Mouse (Mus musculus) stomach, embryonic 14.5 days (tissue): ENCODE results near the gene Ccdc102a. TPM values are rescaled to one million over a fixed set of nuclear protein-coding genes. Genes with fewer than 3 reads are reported as not detected.

ENCODE experiments used
- ATAC-seq: fragments of 200-750 bp; cut with Nextera tagmentation; 2 replicates; pipeline ENCODE4 v1.8.0; 2017; ENCODE audit warnings: low read depth, moderate TSS enrichment; ENCODE audit not compliant: insufficient number of reproducible peaks, insufficient read depth, low FRiP score
- H3K27ac ChIP-seq: fragments of 300-500 bp; sonication (generic); 2 replicates; pipeline ENCODE4 v1.5.1; 2014; ENCODE audit warnings: mild to moderate bottlenecking, low read length, moderate library complexity, mixed read lengths
- H3K27me3 ChIP-seq: fragments of 300-500 bp; sonication (generic); 2 replicates; pipeline ENCODE4 v1.6.1; 2014; ENCODE audit warnings: low read length, control low read depth, mixed read lengths; ENCODE audit not compliant: control insufficient read depth, insufficient read depth
- H3K36me3 ChIP-seq: fragments of 300-500 bp; sonication (generic); 2 replicates; pipeline ENCODE4 v1.6.1; 2014; ENCODE audit warnings: mild to moderate bottlenecking, control low read depth, low read length, moderate library complexity, mixed read lengths; ENCODE audit not compliant: control insufficient read depth, insufficient read depth
- H3K4me1 ChIP-seq: fragments of 300-500 bp; sonication (generic); 2 replicates; pipeline ENCODE4 v1.6.1; 2014; ENCODE audit warnings: low read length, control low read depth, mixed read lengths; ENCODE audit not compliant: control insufficient read depth, insufficient read depth
- H3K4me2 ChIP-seq: fragments of 300-500 bp; sonication (generic); replicated peaks from 2 replicates; pipeline ENCODE4 v1.6.1; 2014; ENCODE audit warnings: low read depth, low read length, control low read depth
- H3K4me3 ChIP-seq: fragments of 300-500 bp; sonication (generic); 2 replicates; pipeline ENCODE4 v1.5.1; 2014; ENCODE audit warnings: low read depth, low read length, control low read depth
- H3K9ac ChIP-seq: fragments of 300-500 bp; sonication (generic); replicated peaks from 2 replicates; pipeline ENCODE4 v1.6.1; 2014; ENCODE audit warnings: low read depth, mild to moderate bottlenecking, control low read depth, low read length, moderate library complexity, mixed read lengths
- H3K9me3 ChIP-seq: fragments of 300-500 bp; sonication (generic); 2 replicates; pipeline ENCODE4 v1.6.1; 2016; ENCODE audit warnings: low read depth, low read length, control low read depth; ENCODE audit not compliant: control insufficient read depth
- WGBS: fragments of 180-500 bp; shearing (Covaris S2); extraction: QIAGEN DNeasy Blood & Tissue Kit; methylation state at CpG from one replicate; pipeline ENCODE4 v1.1.7; 2014; 5-methylcytosine and 5-hydroxymethylcytosine counted together
- polyA plus RNA-seq: library from polyadenylated mRNA; unstranded; fragments of >200 nt; fragmentation: Nextera tagmentation; extraction: Ambion mirVana; gene quantifications from 2 replicates; pipeline ENCODE4 v1.2.1, GENCODE M21; 2014

Gene Ccdc102a
- polyA plus RNA-seq, 1 experiment from 2014 or later, result 29.9 TPM

- Histone ChIP-seq H3K27ac (no peak overlapping the region), H3K9ac (no peak overlapping the region), H3K4me1 (peaks cover 28% of the 10 kb centered on the region), H3K27me3 (no peaks in the 10 kb centered on the region), H3K9me3 (no peaks in the 10 kb centered on the region), H3K36me3 (peaks cover 32% of the 10 kb centered on the region), H3K4me2 (no peak overlapping the region), H3K4me3 (no peak overlapping the region)
- no peak for ATAC-seq
- WGBS, result 66% methylated on average over 7 of the region's 7 CpGs
These were observed 48.8 kb downstream of the Ccdc102a start for GRCm38 (mm10) chr8:94869146-94869545.

- WGBS, result 91% methylated on average over 9 of the region's 9 CpGs
- Histone ChIP-seq H3K36me3 (peaks cover 49% of the 10 kb centered on the region), H3K27me3 (no peaks in the 10 kb centered on the region), H3K4me3 (no peak overlapping the region), H3K4me1 (peaks cover 19% of the 10 kb centered on the region), H3K9me3 (no peaks in the 10 kb centered on the region), H3K9ac (no peak overlapping the region), H3K27ac (no peak overlapping the region), H3K4me2 (no peak overlapping the region)
- ATAC-seq, result no peak
These were observed 51.0 kb downstream of the Ccdc102a start for GRCm38 (mm10) chr8:94866921-94867320.

- Histone ChIP-seq H3K9me3 (no peaks in the 10 kb centered on the region), H3K4me2 (no peak overlapping the region), H3K9ac (no peak overlapping the region), H3K36me3 (peaks cover 56% of the 10 kb centered on the region), H3K27me3 (no peaks in the 10 kb centered on the region), H3K27ac (no peak overlapping the region), H3K4me1 (peaks cover 7% of the 10 kb centered on the region), H3K4me3 (no peak overlapping the region)
- WGBS, result 81% methylated on average over 10 of the region's 10 CpGs
- ATAC-seq, result no peak
These were observed 52.6 kb downstream of the Ccdc102a start for GRCm38 (mm10) chr8:94865292-94865691.

- H3K4me3 ChIP-seq, result no peak overlapping the region
- 74% methylated on average over 10 of the region's 10 CpGs for WGBS
- no peaks in the 10 kb centered on the region for H3K9me3 ChIP-seq
- H3K4me2 ChIP-seq, result no peak overlapping the region
- peaks cover 59% of the 10 kb centered on the region for H3K36me3 ChIP-seq
- no peak overlapping the region for H3K27ac ChIP-seq
- ATAC-seq, result no peak
- H3K27me3 ChIP-seq, result no peaks in the 10 kb centered on the region
- no peak overlapping the region for H3K9ac ChIP-seq
- H3K4me1 ChIP-seq, result peaks cover 3% of the 10 kb centered on the region
These were observed 53.8 kb downstream of the Ccdc102a start for GRCm38 (mm10) chr8:94863897-94864673.

GRCm38 (mm10) chr8:94862487-94863220 is 55.2 kb downstream of the Ccdc102a start:
- ATAC-seq, result no peak

GRCm38 (mm10) chr8:94861352-94861910 is 56.5 kb downstream of the Ccdc102a start:
- Histone ChIP-seq H3K27me3 (no peaks in the 10 kb centered on the region), H3K9ac (no peak overlapping the region), H3K4me2 (no peak overlapping the region), H3K4me3 (no peak overlapping the region), H3K9me3 (no peaks in the 10 kb centered on the region), H3K36me3 (peaks cover 50% of the 10 kb centered on the region), H3K4me1 (peaks cover 8% of the 10 kb centered on the region), H3K27ac (no peak overlapping the region)
- ATAC-seq, result no peak
- WGBS, result 73% methylated on average over 8 of the region's 8 CpGs

More at GRCm38 (mm10) chr8:94862487-94863220, 55.2 kb downstream of the Ccdc102a start:
- H3K36me3 ChIP-seq, result peaks cover 57% of the 10 kb centered on the region
- H3K27ac ChIP-seq, result no peak overlapping the region
- no peak overlapping the region for H3K9ac ChIP-seq
- H3K27me3 ChIP-seq, result no peaks in the 10 kb centered on the region
- H3K4me3 ChIP-seq, result no peak overlapping the region
- 84% methylated on average over 12 of the region's 12 CpGs for WGBS
- H3K4me2 ChIP-seq, result no peak overlapping the region
- peaks cover 8% of the 10 kb centered on the region for H3K4me1 ChIP-seq
- H3K9me3 ChIP-seq, result no peaks in the 10 kb centered on the region

GRCm38 (mm10) chr8:94857346-94858173 is 60.3 kb downstream of the Ccdc102a start, which contains the start of gene Polr2c:
Gene Polr2c, plus strand, starts transcription at chr8:94857450.
- Histone ChIP-seq H3K27me3 (no peaks in the 10 kb centered on the region), H3K4me1 (peaks cover 8% of the 10 kb centered on the region), H3K36me3 (peaks cover 22% of the 10 kb centered on the region), H3K9ac (peak within 1 kb of the TSS; percentile 72), H3K4me2 (peak within 1 kb of the TSS; percentile 79), H3K27ac (peak within 1 kb of the TSS; percentile 56; the same call in 1 of the 2 replicates), H3K4me3 (peak within 1 kb of the TSS; percentile 64), H3K9me3 (no peaks in the 10 kb centered on the region)
- under 1% methylated on average over 68 of the region's 68 CpGs for WGBS
- peak; percentile 73 for ATAC-seq

GRCm38 (mm10) chr8:94857011-94857345 is 60.9 kb downstream of the Ccdc102a start:
- Histone ChIP-seq H3K27ac (no peak overlapping the region), H3K27me3 (no peaks in the 10 kb centered on the region), H3K36me3 (peaks cover 26% of the 10 kb centered on the region), H3K4me3 (no peak overlapping the region), H3K4me1 (peaks cover 8% of the 10 kb centered on the region), H3K9ac (no peak overlapping the region), H3K9me3 (no peaks in the 10 kb centered on the region), H3K4me2 (no peak overlapping the region)
- no peak; the same call in 1 of the 2 replicates for ATAC-seq
- 30% methylated on average over 5 of the region's 5 CpGs for WGBS
